14 mouse cellular contexts compared by ENCODE assay signal in genomic region chr9:40615891-40616290, GRCm38 (mm10). TPM values are rescaled to one million over a fixed set of nuclear protein-coding genes. Genes with fewer than 3 reads are reported as not detected.
DNase-seq lines count a peak whose midpoint lies in the region; ATAC-seq and TF ChIP-seq lines count a peak whose summit lies in the region.
"Had no signal": no experiment of that assay in that cellular context is flagged by ENCODE, and none has a peak within 500 bp of the region (broad histone marks: within the 10 kb centered on the region; RNA-seq: fewer than 3 reads in every experiment).

No protein-coding gene starts in this region.

- 21% methylated on average over 8 of the region's 8 CpGs for WGBS in kidney, postnatal 0 days
- 34% methylated on average over 8 of the region's 8 CpGs for WGBS in embryonic facial prominence, embryonic 10.5 days
- 31% methylated on average over 8 of the region's 8 CpGs for WGBS in forebrain, embryonic 16.5 days
- 24% methylated on average over 8 of the region's 8 CpGs for WGBS in midbrain, embryonic 15.5 days

- H3K4me2 ChIP-seq in kidney, postnatal 0 days (ENCODE audit: low read length), result peak overlapping the region; percentile 21; the same call in 1 of the 2 replicates
- H3K4me2 ChIP-seq in forebrain, embryonic 16.5 days (ENCODE audit: low read length), result peak overlapping the region; percentile 22; the same call in 1 of the 2 replicates
- no peak overlapping the region for H3K4me2 ChIP-seq in midbrain, embryonic 15.5 days

- H3K9me3 ChIP-seq in kidney, postnatal 0 days (replicated peaks; ENCODE audit: low read length), result no peaks in the 10 kb centered on the region
- peaks cover 4% of the 10 kb centered on the region; the same call in 1 of the 2 replicates for H3K9me3 ChIP-seq in embryonic facial prominence, embryonic 10.5 days
- no peaks in the 10 kb centered on the region for H3K9me3 ChIP-seq in forebrain, embryonic 16.5 days (ENCODE audit: control insufficient read depth, low read length)
- H3K9me3 ChIP-seq in midbrain, embryonic 15.5 days, result no peaks in the 10 kb centered on the region

- 0 out of 2 replicates have a peak, but pooled peaks cover 5% of the 10 kb centered on the region for H3K4me1 ChIP-seq in kidney, postnatal 0 days (replicated peaks; ENCODE audit: insufficient read depth, low read length)
- H3K4me1 ChIP-seq in embryonic facial prominence, embryonic 10.5 days, result peaks cover 37% of the 10 kb centered on the region
- H3K4me1 ChIP-seq in forebrain, embryonic 16.5 days (replicated peaks; ENCODE audit: control insufficient read depth, insufficient read depth, low read length), result peaks cover 26% of the 10 kb centered on the region
- H3K4me1 ChIP-seq in midbrain, embryonic 15.5 days, result peaks cover 31% of the 10 kb centered on the region

- no peak overlapping the region for H3K4me3 ChIP-seq in kidney, postnatal 0 days (replicated peaks; ENCODE audit: low read depth, low read length)
- H3K4me3 ChIP-seq in embryonic facial prominence, embryonic 10.5 days, result 0 out of 2 replicates have a peak overlapping the region, but pooled peaks have one; percentile 52
- no peak overlapping the region for H3K4me3 ChIP-seq in forebrain, embryonic 16.5 days (replicated peaks; ENCODE audit: low read length)
- no peak overlapping the region for H3K4me3 ChIP-seq in midbrain, embryonic 15.5 days
- H3K4me3 ChIP-seq: erythroblast, embryonic 14.5 days had no signal

- no peaks in the 10 kb centered on the region for H3K27me3 ChIP-seq in kidney, postnatal 0 days (ENCODE audit: insufficient read depth, low read length)
- H3K27me3 ChIP-seq in embryonic facial prominence, embryonic 10.5 days (replicated peaks; ENCODE audit: low read depth, poor library complexity, severe bottlenecking), result peaks cover 4% of the 10 kb centered on the region; the same call in 1 of the 2 replicates
- no peaks in the 10 kb centered on the region for H3K27me3 ChIP-seq in forebrain, embryonic 16.5 days (replicated peaks; ENCODE audit: control insufficient read depth, insufficient read depth, low read length)
- H3K27me3 ChIP-seq in midbrain, embryonic 15.5 days (replicated peaks), result no peaks in the 10 kb centered on the region

- H3K27ac ChIP-seq in kidney, postnatal 0 days, result no peak overlapping the region
- peak overlapping the region; percentile 57 for H3K27ac ChIP-seq in embryonic facial prominence, embryonic 10.5 days (replicated peaks)
- no peak overlapping the region for H3K27ac ChIP-seq in forebrain, embryonic 16.5 days (ENCODE audit: low read length)
- peak overlapping the region; percentile 34; the same call in 1 of the 2 replicates for H3K27ac ChIP-seq in midbrain, embryonic 15.5 days

- ATAC-seq in kidney, postnatal 0 days (replicated peaks; ENCODE audit: low FRiP score, low read depth), result no peak
- peak; percentile 21 for ATAC-seq in forebrain, embryonic 16.5 days
- ATAC-seq in midbrain, embryonic 15.5 days (replicated peaks), result peak; percentile 9; the same call in 1 of the 2 replicates

- no peak overlapping the region for H3K9ac ChIP-seq in kidney, postnatal 0 days (ENCODE audit: low read depth, low read length)
- peak overlapping the region; percentile 9; the same call in 1 of the 2 replicates for H3K9ac ChIP-seq in forebrain, embryonic 16.5 days (replicated peaks; ENCODE audit: low read depth, low read length)
- H3K9ac ChIP-seq in midbrain, embryonic 15.5 days, result peak overlapping the region; percentile 7; the same call in 1 of the 2 replicates
- H3K9ac ChIP-seq: liver, postnatal 0 days had no signal

- no peak for DNase-seq in kidney, postnatal 0 days (ENCODE audit: low spot score)
- no peak for DNase-seq in kidney, postnatal 14 days
- DNase-seq in embryonic facial prominence, embryonic 10.5 days (ENCODE audit: low spot score), result no peak
- no peak for DNase-seq in yolk sac, embryonic 10.5 days (ENCODE audit: low spot score)
- DNase-seq in adrenal gland, postnatal 25 days, result no peak
- DNase-seq in natural killer cell, adult 2 months (ENCODE audit: low spot score in 2 of 2), result no peak

- H3K36me3 ChIP-seq in kidney, postnatal 0 days (ENCODE audit: insufficient read depth, low read length), result no peaks in the 10 kb centered on the region
- no peaks in the 10 kb centered on the region for H3K36me3 ChIP-seq in embryonic facial prominence, embryonic 10.5 days (replicated peaks)
- H3K36me3 ChIP-seq in forebrain, embryonic 16.5 days (ENCODE audit: control insufficient read depth, insufficient read depth), result no peaks in the 10 kb centered on the region
- H3K36me3 ChIP-seq in midbrain, embryonic 15.5 days (replicated peaks), result no peaks in the 10 kb centered on the region

- TF ChIP-seq CTCF in kidney, postnatal 0 days (IDR thresholded peaks at IDR 0.05; ENCODE audit: low read depth), result no peak

RNA-seq across cellular contexts. Expression of gene Gm21915, which starts 54.5 kb away (rescaled TPM):
- polyA plus RNA-seq in kidney, postnatal 0 days (2015; fragmentation: Nextera tagmentation; extraction: Ambion mirVana), result not detected in 2 replicates
- not detected in 2 replicates for polyA plus RNA-seq in embryonic facial prominence, embryonic 10.5 days (2016; fragmentation: Nextera tagmentation; extraction: Ambion mirVana)
- polyA plus RNA-seq in forebrain, embryonic 16.5 days (2015; fragmentation: Nextera tagmentation; extraction: Ambion mirVana), result not detected in 2 replicates
- not detected in 2 replicates for polyA plus RNA-seq in midbrain, embryonic 15.5 days (2015; fragmentation: Nextera tagmentation; extraction: Ambion mirVana)
- total RNA-seq in adrenal gland, postnatal 25 days (2021), result not detected in 2 replicates
- total RNA-seq: gastrocnemius, postnatal 36 days; heart, postnatal 25 days; left cerebral cortex, postnatal 25 days had no signal
- polyA plus RNA-seq: erythroblast, embryonic 14.5 days; liver, postnatal 0 days; urinary bladder, adult 2 months had no signal

Comparison
In these comparisons a context has a peak if more than half of its experiments do, and no peak if none do; other contexts are left out.
1. H3K27ac ChIP-seq: peak in embryonic facial prominence, embryonic 10.5 days (single experiment) and midbrain, embryonic 15.5 days (single experiment); none in kidney, postnatal 0 days (single experiment) and forebrain, embryonic 16.5 days (single experiment).